Mouse (Mus musculus) ZHBTc4 (cell line): ENCODE results near the gene Acad10.
"Not testable (repeated sequence)": the region's sequence is repeated elsewhere in the genome, so short reads cannot be mapped to it uniquely, and the experiment has no call there.

ENCODE experiments used
- DNase-seq: peaks from one replicate; pipeline ENCODE4 v3.0.0-alpha.2; 2011; ENCODE audit warnings: low read depth, low spot score

Gene Acad10

DNA sequence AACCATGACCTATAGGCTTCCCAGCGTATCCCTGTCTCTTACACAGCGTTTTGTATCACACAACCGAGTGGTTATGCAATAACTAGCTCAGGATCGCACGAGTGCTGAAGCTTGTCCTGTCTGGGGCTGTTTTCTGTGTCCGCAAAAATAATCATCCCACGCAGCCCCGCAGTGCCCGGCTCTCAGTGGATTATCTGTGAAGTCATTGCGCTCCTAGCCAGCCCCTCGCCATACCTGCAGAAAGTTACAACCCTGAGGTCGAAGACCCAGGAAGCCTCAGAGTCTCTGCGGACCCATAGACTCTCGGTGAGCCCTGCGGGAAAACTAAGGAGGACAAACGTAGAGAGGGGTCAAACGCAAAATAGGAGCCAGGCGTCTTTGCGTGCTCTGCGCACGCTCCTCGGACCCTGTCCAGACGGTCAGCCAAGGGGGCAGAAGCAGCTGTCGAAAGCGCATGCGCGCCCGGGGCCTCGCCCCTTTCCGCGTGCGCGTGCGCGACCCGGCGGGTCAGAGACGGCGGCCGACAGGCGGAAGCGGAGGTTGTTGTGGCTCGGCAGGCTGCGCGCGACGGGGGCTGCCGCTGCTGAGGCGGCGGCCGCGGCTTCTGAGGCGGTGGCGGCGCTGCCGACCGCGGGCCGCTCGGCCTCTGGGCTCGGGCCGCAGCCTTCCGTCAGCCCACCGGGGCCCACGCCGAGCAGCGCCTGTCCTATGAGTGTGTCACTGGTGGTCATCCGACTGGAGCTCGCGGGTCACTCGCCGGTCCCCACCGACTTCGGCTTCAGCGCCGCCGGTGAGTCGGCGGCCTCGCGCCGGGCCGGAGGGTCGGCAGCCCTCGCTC is at the start of gene Acad10, which contains the start of gene Brap:
Gene Acad10, minus strand, starts transcription at position 456 of the 838 bp plus-strand sequence.
Gene Brap, plus strand, starts transcription at position 505 of the 838 bp plus-strand sequence.
- DNase-seq: peak; percentile 95

- DNase-seq: peak; percentile 65
Observed at GRCm38 (mm10) chr5:121704512-121705248, 44.4 kb upstream of the Acad10 start.

DNA sequence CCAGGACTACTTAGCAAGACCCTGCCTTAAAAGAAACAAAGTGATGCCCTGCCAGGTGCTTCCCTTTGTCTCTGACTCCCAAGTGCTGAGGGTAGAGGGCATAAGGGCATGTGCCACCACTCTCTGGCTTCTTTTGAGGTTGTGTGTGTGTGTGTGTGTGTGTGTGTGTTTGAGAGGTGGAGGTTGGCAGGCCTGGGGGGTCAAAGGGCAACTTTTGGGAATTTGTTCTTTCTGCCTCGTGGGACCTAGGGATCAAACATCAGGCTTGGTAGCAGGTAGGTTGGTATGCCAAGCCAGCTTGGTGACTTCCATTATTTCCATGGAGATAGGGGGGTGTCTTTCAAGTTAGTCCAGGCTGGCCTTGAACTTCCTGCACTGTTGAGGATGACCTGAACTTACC is 43.0 kb upstream of the Acad10 start:
- no peak for DNase-seq

DNA sequence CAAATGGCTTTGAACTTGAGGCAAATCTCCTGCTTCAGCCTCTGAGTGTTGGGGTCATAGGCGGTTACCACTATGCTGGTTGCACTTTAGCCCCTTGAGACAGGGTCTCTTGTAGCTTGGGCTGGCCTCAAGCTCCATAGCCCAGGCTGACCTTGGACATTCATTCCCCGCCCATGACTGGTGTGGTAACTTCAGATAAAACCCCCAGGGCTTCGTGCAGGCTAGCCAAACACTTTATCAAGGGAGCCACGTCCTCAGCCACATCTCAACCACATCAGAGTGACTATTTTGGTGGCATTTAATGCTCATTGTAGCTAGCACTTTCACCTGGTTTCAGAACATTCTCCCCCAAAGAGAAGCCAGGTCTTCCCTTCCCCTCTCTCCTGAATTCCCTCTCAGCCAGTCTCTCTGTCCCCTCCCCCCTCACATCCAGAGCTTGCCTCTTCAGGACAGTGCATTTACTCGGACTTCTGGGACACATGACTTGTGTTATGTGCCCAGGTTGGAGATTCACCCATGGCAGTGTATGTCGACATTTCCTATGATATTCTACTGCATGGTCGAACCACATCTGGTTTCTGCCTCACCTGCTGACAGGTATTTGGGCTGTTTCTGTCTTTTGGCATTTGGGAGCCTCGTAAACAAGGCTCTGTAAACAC is 40.9 kb upstream of the Acad10 start:
- DNase-seq: no peak

DNA sequence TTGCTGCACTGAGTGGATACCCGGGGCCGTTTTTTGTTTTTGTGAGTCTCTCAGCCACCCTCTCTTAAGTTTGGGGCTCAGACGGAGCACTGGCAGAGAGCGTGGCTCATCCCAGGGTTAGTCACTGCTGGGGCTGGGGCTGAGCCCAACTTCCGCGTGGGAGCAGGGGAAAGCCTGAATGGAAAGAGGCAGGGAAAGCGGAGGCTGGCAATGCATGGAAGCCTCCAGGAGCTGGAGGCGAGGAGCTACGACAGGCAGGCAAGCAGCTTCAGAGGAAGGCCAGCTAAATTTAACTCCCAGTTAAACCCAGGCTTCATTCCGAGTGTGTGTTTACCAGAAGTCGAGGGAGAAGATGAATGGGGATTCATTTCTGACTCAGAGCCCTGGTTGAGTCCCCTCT is 40.2 kb upstream of the Acad10 start:
- peak; percentile 35 for DNase-seq

- no peak for DNase-seq
Observed at GRCm38 (mm10) chr5:121699891-121700290, 39.6 kb upstream of the Acad10 start.

DNA sequence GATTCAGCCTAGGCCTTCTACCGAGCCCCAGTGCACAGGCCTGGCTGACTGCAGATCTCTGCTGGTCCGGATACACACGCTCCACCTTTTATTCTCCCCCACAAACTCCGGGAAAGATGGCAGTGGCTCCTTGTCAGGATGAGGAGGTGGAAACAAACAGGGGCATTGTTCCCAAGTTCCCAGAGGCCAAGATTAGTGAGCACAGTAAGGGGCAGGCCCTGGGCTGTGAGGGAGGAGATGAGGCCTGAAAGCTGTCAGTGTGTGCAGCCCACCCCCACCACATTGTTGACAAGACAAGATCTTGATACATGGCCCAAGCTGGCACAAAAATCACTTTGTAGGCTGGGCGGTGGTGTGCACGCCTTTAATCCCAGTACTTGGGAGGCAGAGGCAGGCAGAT is 36.4 kb upstream of the Acad10 start:
- peak; percentile 27 for DNase-seq

- DNase-seq: no peak
Observed at GRCm38 (mm10) chr5:121692897-121693296, 32.6 kb upstream of the Acad10 start.

GRCm38 (mm10) chr5:121691436-121691835 is 31.1 kb upstream of the Acad10 start:
- DNase-seq: not testable (repeated sequence)

GRCm38 (mm10) chr5:121690482-121691211 is 30.3 kb upstream of the Acad10 start:
- no peak for DNase-seq

- no peak for DNase-seq
Observed at GRCm38 (mm10) chr5:121686113-121686898, 26.0 kb upstream of the Acad10 start.

DNA sequence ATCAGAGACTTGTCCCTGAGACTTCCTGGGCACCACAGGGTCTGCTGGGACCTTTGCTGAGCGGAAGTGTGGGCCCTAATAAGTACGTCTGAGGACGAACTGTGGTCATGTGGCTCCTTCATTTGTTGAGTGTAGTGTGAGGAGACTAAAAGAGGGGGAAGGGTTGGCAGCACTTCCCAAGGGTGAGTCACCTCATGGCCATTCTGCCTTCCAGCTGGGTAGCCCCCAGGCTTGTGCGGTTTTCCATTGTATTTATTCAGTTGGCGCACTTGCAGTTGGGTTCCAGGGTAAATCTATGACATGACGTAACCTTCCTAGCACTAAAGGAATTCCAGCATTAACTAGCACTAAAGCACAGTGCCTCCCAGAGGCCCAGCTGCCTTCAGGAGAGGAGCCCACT is 25.2 kb upstream of the Acad10 start:
- DNase-seq: no peak

DNA sequence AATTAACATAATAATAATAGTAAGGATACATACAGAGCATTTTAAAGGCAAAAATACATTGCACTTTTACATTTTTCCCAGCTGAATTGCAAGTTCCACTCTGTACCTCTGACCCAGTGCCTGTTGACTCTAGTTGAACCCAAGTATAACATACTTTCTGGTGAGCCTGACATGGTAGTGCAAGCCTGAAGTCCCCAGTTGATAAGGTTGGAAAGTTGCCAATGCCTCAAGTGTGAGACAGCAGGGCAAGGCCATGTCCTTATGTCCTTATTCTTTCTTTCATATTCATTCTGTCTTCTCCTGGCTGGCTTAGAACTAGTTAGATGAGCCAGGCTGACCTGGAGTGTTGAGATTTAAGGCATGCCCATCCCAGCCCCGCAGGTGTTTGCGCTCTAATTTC is 21.9 kb upstream of the Acad10 start:
- DNase-seq: no peak

GRCm38 (mm10) chr5:121670412-121670811 is 10.1 kb upstream of the Acad10 start:
- peak; percentile 83 for DNase-seq

DNA sequence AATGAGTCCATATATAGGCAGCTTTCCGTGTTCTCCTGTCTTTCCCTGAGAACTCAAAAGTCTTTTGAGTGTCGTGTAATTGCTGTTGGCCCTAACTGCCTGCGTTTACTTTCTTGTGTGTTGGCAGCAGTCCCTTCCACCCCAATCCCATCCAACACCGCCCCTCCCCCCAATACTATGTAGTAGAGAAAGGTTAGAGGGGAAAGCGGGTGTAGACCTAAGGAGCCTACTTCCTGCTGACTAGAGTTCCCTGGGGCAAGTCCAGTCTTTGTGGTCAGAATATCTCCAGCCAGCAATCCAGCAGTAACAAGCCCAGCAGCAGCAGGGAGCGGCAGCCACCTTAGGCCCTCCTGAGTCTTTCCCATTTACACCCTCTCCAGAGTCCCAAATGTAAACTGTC is 8.1 kb upstream of the Acad10 start:
- no peak for DNase-seq

DNA sequence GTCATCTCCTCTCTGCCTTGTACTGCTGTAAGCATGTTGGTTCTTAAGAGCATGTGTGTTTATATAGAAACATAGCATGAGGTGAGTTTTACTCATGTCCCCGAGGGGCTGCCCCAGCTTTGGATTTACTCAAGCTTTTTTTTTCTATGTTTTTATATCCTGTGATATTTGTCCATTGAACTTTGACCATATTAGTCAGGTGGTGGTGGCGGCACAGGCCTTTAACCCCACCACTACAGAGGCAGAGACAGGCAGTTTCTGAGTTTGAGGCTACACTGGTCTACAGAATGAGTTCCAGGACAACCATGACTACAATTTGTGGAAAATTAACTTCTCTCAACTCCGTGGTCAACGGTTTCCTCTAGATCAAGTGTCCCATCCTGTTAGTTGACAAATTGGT is 6.8 kb upstream of the Acad10 start:
- no peak for DNase-seq

- no peak for DNase-seq
Observed at GRCm38 (mm10) chr5:121664971-121665370, 4.7 kb upstream of the Acad10 start.

DNA sequence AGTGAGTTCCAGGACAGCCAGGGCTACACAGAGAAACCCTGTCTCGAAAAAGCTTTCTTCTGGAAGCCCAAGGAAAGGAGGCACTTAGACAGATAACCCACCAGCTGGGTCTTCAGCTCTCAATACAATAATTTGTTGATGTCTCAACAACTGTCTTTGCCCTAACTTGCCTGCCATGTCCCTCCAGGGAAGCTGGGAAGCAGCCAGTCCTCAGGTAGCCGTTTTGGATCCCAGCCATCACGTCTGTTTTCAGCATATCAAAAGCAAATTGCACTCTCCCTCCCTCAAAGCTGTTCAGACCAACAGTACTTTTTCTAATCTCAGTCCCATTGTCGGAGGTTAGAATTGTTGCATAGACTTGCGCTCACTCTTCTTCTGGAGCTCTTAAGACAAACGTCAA is 3.8 kb upstream of the Acad10 start:
- no peak for DNase-seq

- DNase-seq: no peak
Observed at GRCm38 (mm10) chr5:121663456-121663855, 3.1 kb upstream of the Acad10 start.

GRCm38 (mm10) chr5:121661494-121661893 is 1.2 kb upstream of the Acad10 start:
- DNase-seq: no peak

DNA sequence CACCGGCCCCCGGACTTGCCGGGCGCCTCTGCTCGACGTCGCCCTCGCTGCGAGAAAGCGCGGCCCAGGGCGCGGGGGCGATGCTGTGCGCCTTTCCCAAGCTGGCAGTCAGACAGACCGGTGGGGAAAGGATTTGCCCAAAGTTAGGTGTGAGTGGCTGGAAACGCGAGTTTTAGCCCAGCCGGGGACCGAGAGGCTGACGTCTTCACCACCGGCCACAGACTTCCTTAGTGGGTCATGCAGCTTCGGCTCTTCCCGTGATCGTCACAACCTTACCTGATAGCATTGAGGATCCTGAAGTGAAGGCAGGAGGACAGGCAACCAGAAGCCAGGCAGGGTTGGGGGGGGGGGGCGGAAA is 562 bp upstream of the Acad10 start:
- DNase-seq: peak; percentile 40
